Mouse (Mus musculus) liver, adult 2 months (tissue): ENCODE data around the gene Gm37240. TPM values are rescaled to one million over a fixed set of nuclear protein-coding genes. Genes with fewer than 3 reads are reported as not detected.

ENCODE experiments used
- DNase-seq: peaks from one replicate; pipeline ENCODE4 v3.0.0-alpha.2; 2011; ENCODE audit warnings: low read depth, low spot score; ENCODE audit errors: extremely low read depth
- H3K27ac ChIP-seq: fragments of 200-500 bp; replicated peaks from 2 replicates; pipeline ENCODE4 v1.5.1; 2012; ENCODE audit warnings: low read depth, mild to moderate bottlenecking, control low read depth, inconsistent platforms, low read length; ENCODE audit not compliant: insufficient read depth
- H3K27me3 ChIP-seq: fragments of 200-500 bp; 2 replicates; pipeline ENCODE4 v1.6.1; 2012; ENCODE audit warnings: mild to moderate bottlenecking, moderate library complexity, low read length, inconsistent platforms; ENCODE audit not compliant: control insufficient read depth, insufficient read depth
- H3K36me3 ChIP-seq: fragments of 200-500 bp; 2 replicates; pipeline ENCODE4 v1.6.1; 2012; ENCODE audit warnings: low read length, inconsistent platforms; ENCODE audit not compliant: control insufficient read depth, insufficient read depth
- H3K4me1 ChIP-seq: fragments of 200-500 bp; 2 replicates; pipeline ENCODE4 v1.6.1; 2011; ENCODE audit warnings: low read length; ENCODE audit not compliant: control insufficient read depth, insufficient read depth
- H3K4me3 ChIP-seq: fragments of 200-500 bp; 2 replicates; pipeline ENCODE4 v1.5.1; 2011; ENCODE audit warnings: low read depth, mild to moderate bottlenecking, control low read depth, low read length, moderate library complexity; ENCODE audit not compliant: insufficient read depth
- H3K79me2 ChIP-seq: fragments of 200-500 bp; 2 replicates; pipeline ENCODE4 v1.6.1; 2012; ENCODE audit warnings: inconsistent platforms, mild to moderate bottlenecking, low read length, moderate library complexity; ENCODE audit not compliant: control insufficient read depth, insufficient read depth
- H3K9ac ChIP-seq: fragments of 200-500 bp; 2 replicates; pipeline ENCODE4 v1.6.1; 2012; ENCODE audit warnings: low read depth, mild to moderate bottlenecking, control low read depth, inconsistent platforms, low read length
- CTCF ChIP-seq: fragments of 200-500 bp; IDR thresholded peaks from 2 replicates; pipeline ENCODE4 v1.5.1; 2011; ENCODE audit warnings: low read depth, low read length, control low read depth
- POLR2A ChIP-seq: fragments of 200-500 bp; IDR thresholded peaks from 2 replicates; pipeline ENCODE4 v1.6.1; 2011; ENCODE audit warnings: low read length, control low read depth; ENCODE audit not compliant: insufficient read depth; ENCODE audit errors: extremely low read depth
- WGBS: fragments of 180-500 bp; shearing (Covaris S2); methylation state at CpG from one replicate; pipeline ENCODE4 v1.1.7; 2018; 5-methylcytosine and 5-hydroxymethylcytosine counted together
- polyA plus RNA-seq: library from polyadenylated mRNA; depleted of rRNA; stranded (reverse); fragments of >200 nt; gene quantifications from 2 replicates; pipeline ENCODE4 v1.2.3, GENCODE M21; 2012
- total RNA-seq: library from RNA; depleted of rRNA; stranded (reverse); fragments of >200 nt; gene quantifications from 2 replicates; pipeline ENCODE4 v1.2.3, GENCODE M21; 2014

The Gm37240 gene
- total and polyA plus RNA-seq, 2 experiments, result 2.2 to 6.9 TPM

DNA sequence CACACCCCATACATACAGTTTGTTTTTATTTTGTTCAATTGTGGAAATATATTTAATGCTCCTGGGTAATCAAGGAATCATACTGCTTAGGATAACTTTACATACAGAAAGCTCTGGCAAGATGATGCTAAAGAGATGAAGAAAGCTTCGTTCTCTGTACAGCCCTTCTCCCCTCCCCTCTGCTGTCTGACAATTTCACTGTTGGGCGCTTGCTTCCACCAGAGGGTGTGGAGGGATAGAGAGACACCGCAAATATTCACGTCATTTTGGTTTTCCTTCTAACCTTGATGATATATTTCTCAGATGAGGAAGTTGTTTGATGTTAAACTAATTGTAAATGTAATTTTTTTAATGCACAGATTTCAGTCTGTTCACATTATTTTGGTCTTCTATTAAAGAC lies 931.5 kb downstream of the Gm37240 start:
- peaks cover 3% of the 10 kb centered on the region; the same call in 1 of the 2 replicates for H3K36me3 ChIP-seq
- no peak overlapping the region for H3K27ac ChIP-seq
- H3K79me2 ChIP-seq, result no peaks in the 10 kb centered on the region
- no peak for TF ChIP-seq POLR2A
- TF ChIP-seq CTCF, result no peak
- no peaks in the 10 kb centered on the region for H3K27me3 ChIP-seq
- H3K9ac ChIP-seq, result no peak overlapping the region
- H3K4me1 ChIP-seq, result no peaks in the 10 kb centered on the region
- 92% methylated on average over 4 of the region's 4 CpGs for WGBS
- H3K4me3 ChIP-seq, result no peak overlapping the region
- no peak for DNase-seq

DNA sequence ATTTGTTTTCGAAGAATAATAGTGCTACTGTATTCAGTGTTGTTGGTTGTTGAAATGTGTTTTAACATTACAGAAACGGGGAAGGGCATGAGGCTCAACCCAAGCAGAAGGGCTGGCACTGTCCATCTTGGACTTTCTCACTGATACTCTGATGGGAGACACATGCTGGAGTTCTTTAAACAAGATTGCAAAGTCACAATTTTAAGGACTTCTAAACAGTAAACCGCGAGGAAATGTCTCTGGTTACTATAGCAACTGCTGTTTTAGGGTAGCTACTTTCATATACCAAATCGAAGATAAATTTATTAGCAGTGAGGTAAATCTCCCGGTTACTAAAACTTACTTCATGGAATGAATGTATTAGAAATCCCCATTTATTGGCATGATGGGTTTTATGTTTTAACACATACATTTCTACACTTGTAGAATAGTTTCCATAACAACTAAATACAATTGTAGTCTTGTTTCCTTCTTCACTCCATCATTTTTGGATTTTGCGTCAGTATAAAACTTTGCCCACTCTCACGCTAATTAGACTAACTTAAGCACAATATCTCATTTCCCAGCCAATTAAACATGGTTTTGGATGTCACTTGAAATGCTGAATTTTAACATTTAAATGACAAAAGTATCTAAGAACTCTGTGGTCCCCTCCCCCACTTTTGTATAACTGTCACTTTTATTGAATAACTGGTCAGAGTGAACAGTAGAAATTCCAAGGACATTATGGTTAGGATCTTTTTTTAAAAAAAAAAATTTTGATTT lies 932.1 kb downstream of the Gm37240 start:
- Histone ChIP-seq H3K36me3 (peaks cover 3% of the 10 kb centered on the region; the same call in 1 of the 2 replicates), H3K9ac (no peak overlapping the region), H3K4me1 (no peaks in the 10 kb centered on the region), H3K27me3 (no peaks in the 10 kb centered on the region), H3K27ac (no peak overlapping the region), H3K4me3 (no peak overlapping the region), H3K79me2 (no peaks in the 10 kb centered on the region)
- 92% methylated on average over 8 of the region's 8 CpGs for WGBS
- TF ChIP-seq POLR2A (no peak), CTCF (no peak)
- no peak for DNase-seq

DNA sequence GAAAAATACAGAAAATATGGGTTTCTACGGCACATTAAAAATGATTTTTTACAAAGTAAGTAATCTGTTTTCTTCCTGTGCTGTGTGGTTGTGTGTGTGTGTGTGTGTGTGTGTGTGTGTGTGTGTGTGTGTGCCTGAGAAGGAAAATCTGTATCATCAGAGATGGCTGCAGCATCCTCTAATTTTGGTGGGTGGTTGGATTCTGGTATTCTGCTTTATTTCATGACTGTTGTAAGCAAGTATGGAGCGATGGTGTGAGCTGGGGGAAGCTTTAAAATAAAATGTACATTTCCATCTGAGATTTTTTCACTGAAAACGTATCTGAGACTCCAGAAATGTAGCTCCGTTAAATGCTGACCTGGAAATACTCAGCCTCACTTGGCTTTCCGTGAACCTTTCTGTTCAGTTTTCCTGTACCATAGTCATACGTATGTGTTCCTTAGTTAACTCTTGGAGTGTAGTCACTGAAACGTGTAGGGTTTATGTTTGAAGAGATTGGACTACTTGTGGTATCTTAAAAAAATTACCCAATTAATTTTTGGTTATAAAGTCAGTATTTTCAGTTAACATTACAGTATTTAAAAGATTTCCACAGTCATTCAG lies 934.6 kb downstream of the Gm37240 start:
- DNase-seq, result no peak
- H3K4me3 ChIP-seq, result no peak overlapping the region
- 87% methylated on average over 7 of the region's 7 CpGs for WGBS
- no peaks in the 10 kb centered on the region; the same call in 1 of the 2 replicates for H3K36me3 ChIP-seq
- no peaks in the 10 kb centered on the region; the same call in 1 of the 2 replicates for H3K79me2 ChIP-seq
- no peak for TF ChIP-seq POLR2A
- TF ChIP-seq CTCF, result no peak
- H3K27me3 ChIP-seq, result no peaks in the 10 kb centered on the region
- H3K9ac ChIP-seq, result no peak overlapping the region
- H3K4me1 ChIP-seq, result peaks cover 4% of the 10 kb centered on the region; the same call in 1 of the 2 replicates
- no peak overlapping the region for H3K27ac ChIP-seq

DNA sequence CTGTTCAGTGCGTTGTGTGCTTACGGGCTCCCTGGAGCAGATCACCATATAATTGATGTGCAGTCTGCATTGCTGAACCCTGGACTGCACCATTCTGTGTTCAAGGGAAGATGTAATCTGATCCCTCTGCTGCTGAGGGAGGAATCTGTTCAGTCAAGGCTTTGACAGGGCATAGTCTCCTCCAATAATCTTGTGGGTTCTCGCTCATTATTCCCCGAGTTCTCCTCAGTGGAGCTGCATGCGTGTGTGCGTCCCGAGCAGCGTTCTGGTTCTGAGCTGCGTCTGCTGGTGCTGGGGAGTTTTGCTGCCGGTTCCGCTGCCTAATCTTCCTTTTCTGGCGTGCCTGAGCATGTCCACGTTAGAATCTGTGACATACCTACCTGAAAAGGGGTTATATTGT lies 935.2 kb downstream of the Gm37240 start:
- Histone ChIP-seq H3K79me2 (no peaks in the 10 kb centered on the region; the same call in 1 of the 2 replicates), H3K27ac (no peak overlapping the region), H3K36me3 (no peaks in the 10 kb centered on the region), H3K9ac (no peak overlapping the region), H3K27me3 (no peaks in the 10 kb centered on the region), H3K4me1 (peaks cover 4% of the 10 kb centered on the region; the same call in 1 of the 2 replicates), H3K4me3 (no peak overlapping the region)
- no peak for TF ChIP-seq POLR2A
- no peak for TF ChIP-seq CTCF
- 73% methylated on average over 13 of the region's 13 CpGs for WGBS
- no peak for DNase-seq

DNA sequence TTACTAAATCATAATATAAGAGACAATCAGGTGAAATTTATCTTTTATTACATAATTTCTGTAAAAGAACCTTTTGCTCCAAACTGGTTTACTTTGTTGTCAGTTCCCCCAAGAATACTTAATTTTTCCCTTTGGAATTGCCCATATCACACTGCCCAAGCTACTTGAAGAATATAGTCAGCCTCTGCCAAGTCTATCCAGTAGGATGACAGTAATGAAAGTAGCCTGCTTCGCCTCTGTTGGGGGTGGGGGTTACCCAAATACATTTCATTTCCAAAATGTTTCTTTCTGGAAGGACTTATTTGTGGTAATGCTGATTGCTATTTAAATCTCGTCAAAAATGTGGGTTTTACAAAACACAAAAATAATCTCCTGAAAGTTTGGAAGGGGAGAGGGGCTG lies 935.6 kb downstream of the Gm37240 start:
- Histone ChIP-seq H3K4me1 (peaks cover 4% of the 10 kb centered on the region; the same call in 1 of the 2 replicates), H3K27ac (no peak overlapping the region), H3K4me3 (no peak overlapping the region), H3K36me3 (no peaks in the 10 kb centered on the region), H3K79me2 (no peaks in the 10 kb centered on the region; the same call in 1 of the 2 replicates), H3K9ac (no peak overlapping the region), H3K27me3 (no peaks in the 10 kb centered on the region)
- no peak for TF ChIP-seq POLR2A
- no peak for TF ChIP-seq CTCF
- 69% methylated on average over 2 of the region's 2 CpGs for WGBS
- no peak for DNase-seq
